Mouse (Mus musculus) kidney, embryonic 14.5 days (tissue): Measurements from ENCODE around the gene Olfr90. TPM values are rescaled to one million over a fixed set of nuclear protein-coding genes. Genes with fewer than 3 reads are reported as not detected.

Experiments used
- ATAC-seq: fragments of 200-750 bp; cut with Nextera tagmentation; 2 replicates; pipeline ENCODE4 v1.8.0; 2017; ENCODE audit warnings: moderate number of reproducible peaks, mild to moderate bottlenecking, moderate TSS enrichment, moderate library complexity; ENCODE audit not compliant: low FRiP score, low TSS enrichment
- H3K27ac ChIP-seq: fragments of 300-500 bp; sonication (generic); 2 replicates; pipeline ENCODE4 v1.5.1; 2014; ENCODE audit warnings: low read depth, mild to moderate bottlenecking, low read length, moderate library complexity, mixed read lengths
- H3K27me3 ChIP-seq: fragments of 300-500 bp; sonication (generic); 2 replicates; pipeline ENCODE4 v1.6.1; 2014; ENCODE audit warnings: mild to moderate bottlenecking, low read length; ENCODE audit not compliant: control insufficient read depth, insufficient read depth
- H3K36me3 ChIP-seq: fragments of 300-500 bp; sonication (generic); 2 replicates; pipeline ENCODE4 v1.6.1; 2014; ENCODE audit warnings: low read length, mixed read lengths; ENCODE audit not compliant: control insufficient read depth, insufficient read depth
- H3K4me1 ChIP-seq: fragments of 300-500 bp; sonication (generic); 2 replicates; pipeline ENCODE4 v1.6.1; 2014; ENCODE audit warnings: low read length, mixed read lengths; ENCODE audit not compliant: control insufficient read depth, insufficient read depth
- H3K4me2 ChIP-seq: fragments of 300-500 bp; sonication (generic); replicated peaks from 2 replicates; pipeline ENCODE4 v1.6.1; 2014; ENCODE audit warnings: low read depth, mild to moderate bottlenecking, low read length
- H3K4me3 ChIP-seq: fragments of 300-500 bp; sonication (generic); 2 replicates; pipeline ENCODE4 v1.5.1; 2014; ENCODE audit warnings: mild to moderate bottlenecking, low read length
- H3K9ac ChIP-seq: fragments of 300-500 bp; sonication (generic); 2 replicates; pipeline ENCODE4 v1.6.1; 2014; ENCODE audit warnings: low read depth, mild to moderate bottlenecking, low read length, moderate library complexity
- H3K9me3 ChIP-seq: fragments of 300-500 bp; sonication (generic); 2 replicates; pipeline ENCODE4 v1.6.1; 2016; ENCODE audit warnings: low read length; ENCODE audit not compliant: control insufficient read depth
- WGBS: fragments of 180-500 bp; shearing (Covaris S2); extraction: QIAGEN DNeasy Blood & Tissue Kit; methylation state at CpG from one replicate; pipeline ENCODE4 v1.1.7; 2014; 5-methylcytosine and 5-hydroxymethylcytosine counted together
- polyA plus RNA-seq: library from polyadenylated mRNA; unstranded; fragments of >200 nt; fragmentation: Nextera tagmentation; extraction: Ambion mirVana; gene quantifications from 2 replicates; pipeline ENCODE4 v1.2.1, GENCODE M21; 2014

Olfr90 gene
- polyA plus RNA-seq, 1 experiment from 2014 or later: not detected

- no peaks in the 10 kb centered on the region for H3K4me1 ChIP-seq
- no peaks in the 10 kb centered on the region for H3K36me3 ChIP-seq
- H3K27me3 ChIP-seq: no peaks in the 10 kb centered on the region
- no peak overlapping the region for H3K4me2 ChIP-seq
- no peaks in the 10 kb centered on the region for H3K9me3 ChIP-seq
- H3K4me3 ChIP-seq: no peak overlapping the region
- no peak for ATAC-seq
- no peak overlapping the region for H3K9ac ChIP-seq
- no peak overlapping the region for H3K27ac ChIP-seq
- 82% methylated on average over 2 of the region's 2 CpGs for WGBS
These were observed 49.0 kb downstream of the Olfr90 start for GRCm38 (mm10) chr17:37039127-37039894.

Other genes with a start within 250 kb of the Olfr90 start
- gene Trim15, start 221.3 kb downstream of the Olfr90 start, polyA plus RNA-seq: 0.10 and 0.23 TPM in 2 replicates
- 1.3 and 2.9 TPM in 2 replicates for gene Trim10, start 218.9 kb downstream of the Olfr90 start, polyA plus RNA-seq
- not detected in 2 replicates for gene Trim40, start 198.4 kb downstream of the Olfr90 start, polyA plus RNA-seq
- not detected in 2 replicates for gene Trim31, start 190.4 kb downstream of the Olfr90 start, polyA plus RNA-seq
- 0.22 and 0.37 TPM in 2 replicates for gene Rnf39, start 145.6 kb downstream of the Olfr90 start, polyA plus RNA-seq
- 125 and 163 TPM in 2 replicates for gene Ppp1r11, start 136.8 kb downstream of the Olfr90 start, polyA plus RNA-seq
- gene Znrd1, start 129.9 kb downstream of the Olfr90 start, polyA plus RNA-seq: 97.6 and 130 TPM in 2 replicates
- gene Znrd1as, start 129.9 kb downstream of the Olfr90 start, polyA plus RNA-seq: 6.6 and 10.3 TPM in 2 replicates
- gene 2410137M14Rik, start 107.3 kb downstream of the Olfr90 start, polyA plus RNA-seq: not detected in 2 replicates
- 0.16 and 0.39 TPM in 2 replicates for gene H2-M5, start 99.0 kb downstream of the Olfr90 start, polyA plus RNA-seq
- gene Zfp57, start 87.3 kb downstream of the Olfr90 start, polyA plus RNA-seq: 44.6 and 67.5 TPM in 2 replicates
- 0.12 and 0.14 TPM in 2 replicates for gene Mog, start 65.1 kb downstream of the Olfr90 start, polyA plus RNA-seq
- gene Gabbr1, start 42.5 kb downstream of the Olfr90 start, polyA plus RNA-seq: 8.1 and 11.6 TPM in 2 replicates
- gene Olfr91, start 9.8 kb upstream of the Olfr90 start, polyA plus RNA-seq: not detected in 2 replicates
- gene Olfr92, start 31.6 kb upstream of the Olfr90 start, polyA plus RNA-seq: not detected in 2 replicates
- not detected in 2 replicates for gene Olfr93, start 73.0 kb upstream of the Olfr90 start, polyA plus RNA-seq
- gene Ubd, start 105.4 kb upstream of the Olfr90 start, polyA plus RNA-seq: not detected in 2 replicates
- not detected in 2 replicates for gene Olfr94, start 112.5 kb upstream of the Olfr90 start, polyA plus RNA-seq
- not detected in 2 replicates for gene Olfr95, start 124.6 kb upstream of the Olfr90 start, polyA plus RNA-seq
- gene Olfr96, start 131.6 kb upstream of the Olfr90 start, polyA plus RNA-seq: not detected in 2 replicates
- gene Olfr97, start 148.8 kb upstream of the Olfr90 start, polyA plus RNA-seq: not detected in 2 replicates
- gene Olfr98, start 175.2 kb upstream of the Olfr90 start, polyA plus RNA-seq: not detected in 2 replicates
- gene H2-M3, start 181.7 kb upstream of the Olfr90 start, polyA plus RNA-seq: 1.1 and 1.3 TPM in 2 replicates
- gene Olfr99, start 195.0 kb upstream of the Olfr90 start, polyA plus RNA-seq: not detected in 2 replicates
- not detected in 2 replicates for gene Olfr101, start 215.8 kb upstream of the Olfr90 start, polyA plus RNA-seq
- gene Olfr102, start 228.6 kb upstream of the Olfr90 start, polyA plus RNA-seq: not detected in 2 replicates